Mouse (Mus musculus) neural tube, embryonic 11.5 days (tissue): ENCODE results near the gene Vmn1r87. TPM values are rescaled to one million over a fixed set of nuclear protein-coding genes. Genes with fewer than 3 reads are reported as not detected.
A peak's percentile ranks its signal among the peaks of the same experiment; 100 is the strongest.
"Not testable (repeated sequence)": the region's sequence is repeated elsewhere in the genome, so short reads cannot be mapped to it uniquely, and the experiment has no call there.

Experiments used
- ATAC-seq: fragments of 200-750 bp; cut with Nextera tagmentation; 2 replicates; pipeline ENCODE4 v1.8.0; 2017; ENCODE audit warnings: moderate number of reproducible peaks, mild to moderate bottlenecking, moderate TSS enrichment, moderate library complexity; ENCODE audit not compliant: insufficient read depth, low FRiP score, low TSS enrichment
- DNase-seq: peaks from one replicate; pipeline ENCODE4 v3.0.0-alpha.2; 2015; ENCODE audit warnings: low spot score
- H3K27ac ChIP-seq: fragments of 300-500 bp; sonication (generic); 2 replicates; pipeline ENCODE4 v1.5.1; 2014; ENCODE audit warnings: low read depth, mild to moderate bottlenecking, low read length
- H3K27me3 ChIP-seq: fragments of 300-500 bp; sonication (generic); 2 replicates; pipeline ENCODE4 v1.6.1; 2014; ENCODE audit warnings: mild to moderate bottlenecking, low read length, mixed read lengths; ENCODE audit not compliant: control insufficient read depth, insufficient read depth
- H3K36me3 ChIP-seq: fragments of 300-500 bp; sonication (generic); 2 replicates; pipeline ENCODE4 v1.6.1; 2014; ENCODE audit warnings: mild to moderate bottlenecking, low read length, moderate library complexity, mixed read lengths; ENCODE audit not compliant: control insufficient read depth, insufficient read depth
- H3K4me1 ChIP-seq: fragments of 300-500 bp; sonication (generic); 2 replicates; pipeline ENCODE4 v1.6.1; 2014; ENCODE audit warnings: low read length, mixed read lengths; ENCODE audit not compliant: control insufficient read depth, insufficient read depth
- H3K4me2 ChIP-seq: fragments of 300-500 bp; sonication (generic); 2 replicates; pipeline ENCODE4 v1.6.1; 2014; ENCODE audit warnings: low read depth, mild to moderate bottlenecking, moderate library complexity
- H3K4me3 ChIP-seq: fragments of 300-500 bp; sonication (generic); 2 replicates; pipeline ENCODE4 v1.5.1; 2014; ENCODE audit warnings: low read depth, low read length
- H3K9ac ChIP-seq: fragments of 300-500 bp; sonication (generic); 2 replicates; pipeline ENCODE4 v1.6.1; 2014; ENCODE audit warnings: mild to moderate bottlenecking, low read length
- H3K9me3 ChIP-seq: fragments of 300-500 bp; sonication (generic); 2 replicates; pipeline ENCODE4 v1.6.1; 2016; ENCODE audit warnings: low read length; ENCODE audit not compliant: control insufficient read depth
- WGBS: fragments of 180-500 bp; shearing (Covaris S2); extraction: QIAGEN DNeasy Blood & Tissue Kit; methylation state at CpG from one replicate; pipeline ENCODE4 v1.1.7; 2014; 5-methylcytosine and 5-hydroxymethylcytosine counted together
- polyA plus RNA-seq: library from polyadenylated mRNA; unstranded; fragments of >200 nt; fragmentation: Nextera tagmentation; extraction: Ambion mirVana; gene quantifications from 2 replicates; pipeline ENCODE4 v1.2.1, GENCODE M21; 2014

Gene Vmn1r87
- not detected in 2 replicates for polyA plus RNA-seq

DNA sequence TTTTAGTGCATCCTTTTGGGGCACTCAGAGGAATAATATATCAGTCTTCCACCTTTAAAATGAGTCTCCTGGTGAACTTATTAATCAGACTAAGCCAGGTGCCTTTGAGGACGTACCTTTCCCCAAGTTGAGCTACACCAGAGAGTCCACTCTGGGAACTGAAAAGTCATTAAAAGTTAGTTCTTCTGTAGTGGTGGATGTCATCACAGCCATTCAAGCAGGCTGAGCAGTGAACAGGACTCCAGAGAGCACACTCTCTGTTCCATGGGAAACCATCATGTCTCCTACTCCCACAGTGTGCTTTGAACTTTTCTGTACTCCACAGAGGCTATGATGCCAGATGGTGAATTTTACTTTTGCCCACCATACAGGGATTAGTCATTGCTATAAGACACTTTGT lies at the start of gene Vmn1r87:
Vmn1r87 (minus strand) TSS at position 101 of the 400 bp plus-strand sequence.
- no peaks in the 10 kb centered on the region for H3K36me3 ChIP-seq
- H3K4me2 ChIP-seq: no peak within 1 kb of the TSS
- 90% methylated on average over 1 of the region's 1 CpGs for WGBS
- no peak for DNase-seq
- H3K9me3 ChIP-seq: no peaks in the 10 kb centered on the region
- H3K4me1 ChIP-seq: no peaks in the 10 kb centered on the region
- H3K9ac ChIP-seq: no peak within 1 kb of the TSS
- H3K27ac ChIP-seq: no peak within 1 kb of the TSS
- ATAC-seq: no peak
- no peaks in the 10 kb centered on the region for H3K27me3 ChIP-seq
- no peak within 1 kb of the TSS for H3K4me3 ChIP-seq

DNA sequence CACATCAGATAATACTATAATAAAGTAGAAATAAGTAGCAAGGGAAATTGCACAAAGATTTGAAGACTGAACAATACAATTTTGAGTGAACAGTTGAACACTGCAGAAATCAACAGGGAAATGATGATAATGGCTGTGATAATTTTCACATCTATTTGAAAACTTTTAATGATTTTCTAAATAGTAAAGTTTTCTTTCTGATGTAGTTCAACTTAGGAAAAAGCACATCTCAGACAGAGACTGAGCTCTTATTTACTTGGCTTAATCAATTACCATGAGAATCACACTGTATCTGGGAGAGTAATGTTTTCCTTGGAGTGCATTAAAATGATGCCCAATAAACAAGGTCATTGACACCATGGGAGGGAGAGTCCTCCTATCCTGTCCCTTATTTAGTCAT lies 19.3 kb upstream of the Vmn1r87 start, which contains the start of gene Vmn1r88:
Vmn1r88 (plus strand) TSS at position 301 of the 400 bp plus-strand sequence.
- Histone ChIP-seq H3K4me2 (no peak within 1 kb of the TSS), H3K27ac (no peak within 1 kb of the TSS), H3K9me3 (no peaks in the 10 kb centered on the region), H3K27me3 (no peaks in the 10 kb centered on the region), H3K4me1 (no peaks in the 10 kb centered on the region), H3K9ac (no peak within 1 kb of the TSS), H3K4me3 (no peak within 1 kb of the TSS), H3K36me3 (no peaks in the 10 kb centered on the region)
- DNase-seq (no peak), ATAC-seq (no peak)

DNA sequence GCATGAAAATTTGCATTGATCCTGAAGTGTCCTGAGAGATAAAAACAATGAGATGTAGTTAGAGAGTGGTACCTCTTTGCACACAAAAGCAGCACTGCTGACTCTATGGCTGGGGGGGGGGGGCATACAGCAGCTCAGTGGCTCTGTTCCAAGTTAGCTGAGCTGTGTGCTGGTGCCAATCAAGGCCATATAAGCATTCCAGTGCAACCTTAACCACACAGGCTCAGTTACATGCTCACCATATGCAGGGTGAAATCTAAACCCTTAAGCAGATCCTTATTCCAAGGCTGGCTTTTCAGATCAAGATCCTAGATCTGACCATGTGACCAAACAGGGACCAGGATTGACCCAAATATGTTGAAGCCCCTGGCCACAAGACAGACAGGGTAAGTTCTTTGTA lies 2.6 kb downstream of the Vmn1r87 start:
- H3K27ac ChIP-seq: no peak overlapping the region
- H3K9me3 ChIP-seq: no peaks in the 10 kb centered on the region
- H3K9ac ChIP-seq: no peak overlapping the region
- H3K4me2 ChIP-seq: no peak overlapping the region
- no peaks in the 10 kb centered on the region for H3K4me1 ChIP-seq
- no peak overlapping the region for H3K4me3 ChIP-seq
- DNase-seq (no peak), ATAC-seq (no peak)
- H3K27me3 ChIP-seq: no peaks in the 10 kb centered on the region
- no peaks in the 10 kb centered on the region for H3K36me3 ChIP-seq

DNA sequence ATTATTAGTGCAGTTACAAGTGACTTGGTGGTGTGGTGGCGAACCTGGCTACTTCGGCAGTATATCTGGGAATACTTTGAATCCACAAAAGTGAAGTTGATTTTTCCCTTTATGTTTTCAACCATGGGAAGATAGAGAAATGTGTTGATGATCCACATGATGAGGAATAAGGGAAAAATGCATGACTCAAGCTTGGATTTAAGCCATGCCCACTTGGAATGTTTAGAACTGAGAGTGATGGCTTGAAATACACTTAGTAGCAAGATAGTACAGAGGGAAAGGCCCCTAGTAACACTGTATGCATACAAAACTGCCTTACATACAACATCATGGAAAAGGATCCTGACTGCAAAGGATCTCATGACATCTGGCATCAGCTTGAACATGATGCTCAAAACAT lies 8.1 kb downstream of the Vmn1r87 start:
- 87% methylated on average over 2 of the region's 2 CpGs for WGBS
- Histone ChIP-seq H3K9ac (no peak overlapping the region), H3K27me3 (no peaks in the 10 kb centered on the region), H3K9me3 (no peaks in the 10 kb centered on the region), H3K4me1 (no peaks in the 10 kb centered on the region), H3K36me3 (no peaks in the 10 kb centered on the region), H3K4me3 (no peak overlapping the region), H3K4me2 (no peak overlapping the region), H3K27ac (no peak overlapping the region)
- no peak for DNase-seq
- no peak for ATAC-seq

DNA sequence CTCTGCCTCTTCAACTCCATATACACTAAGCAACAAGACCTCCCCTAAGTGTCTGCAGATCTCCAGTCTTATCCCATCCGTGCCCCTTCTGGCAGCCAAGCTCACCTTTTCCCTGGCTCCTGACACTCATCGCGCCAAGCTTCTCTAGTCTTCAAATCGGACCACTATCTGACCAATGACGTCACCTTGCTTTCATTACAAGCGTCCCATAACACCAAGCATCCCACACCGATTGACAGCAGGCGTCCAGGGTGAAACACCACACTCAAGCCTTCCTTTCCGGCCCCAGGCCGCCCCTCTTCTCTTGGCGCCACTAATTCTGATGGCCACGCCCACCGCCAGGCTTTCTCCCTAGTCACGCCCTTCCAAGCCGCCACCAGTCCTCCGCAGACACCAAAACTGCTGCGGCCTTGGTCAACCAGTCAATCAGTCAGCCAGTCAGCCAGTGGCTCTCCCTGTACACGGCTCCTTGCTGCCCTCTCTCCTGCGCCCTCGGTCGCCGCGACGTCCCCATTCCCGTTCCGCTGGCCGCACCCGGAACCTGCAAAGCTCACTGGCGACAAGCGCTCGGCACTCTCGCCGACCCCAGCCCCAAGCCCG lies 16.3 kb downstream of the Vmn1r87 start:
- H3K4me1 ChIP-seq, H3K9ac ChIP-seq, H3K4me3 ChIP-seq, H3K27ac ChIP-seq, H3K27me3 ChIP-seq, H3K36me3 ChIP-seq, DNase-seq, H3K9me3 ChIP-seq: not testable (repeated sequence)
- peak overlapping the region; percentile 31 for H3K4me2 ChIP-seq
- peak; percentile 89 for ATAC-seq
- 1% methylated on average over 15 of the region's 34 CpGs for WGBS

DNA sequence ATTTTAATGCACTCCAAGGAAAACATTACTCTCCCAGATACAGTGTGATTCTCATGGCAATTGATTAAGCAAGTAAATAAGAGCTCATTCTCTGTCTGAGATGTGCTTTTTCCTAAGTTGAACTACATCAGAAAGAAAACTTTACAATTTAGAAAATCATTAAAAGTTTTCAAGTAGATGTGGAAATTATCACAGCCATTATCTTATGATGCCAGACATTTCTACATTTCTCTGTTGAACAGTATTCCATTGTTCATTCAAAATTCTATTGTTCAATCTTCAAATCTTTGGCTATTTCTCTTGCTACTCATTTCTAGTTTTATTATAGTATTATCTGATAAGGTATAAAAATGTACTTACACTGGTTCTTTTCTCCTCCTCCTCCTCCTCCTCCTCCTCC lies 20.1 kb downstream of the Vmn1r87 start, which contains the start of gene Vmn1r86:
Vmn1r86 (minus strand) TSS at position 101 of the 400 bp plus-strand sequence.
- no peak within 1 kb of the TSS for H3K4me3 ChIP-seq
- H3K36me3 ChIP-seq: no peaks in the 10 kb centered on the region
- DNase-seq (no peak), ATAC-seq (no peak)
- H3K4me1 ChIP-seq: no peaks in the 10 kb centered on the region
- H3K27me3 ChIP-seq: no peaks in the 10 kb centered on the region
- no peak within 1 kb of the TSS for H3K9ac ChIP-seq
- no peak within 1 kb of the TSS for H3K27ac ChIP-seq
- no peak within 1 kb of the TSS for H3K4me2 ChIP-seq
- H3K9me3 ChIP-seq: no peaks in the 10 kb centered on the region

DNA sequence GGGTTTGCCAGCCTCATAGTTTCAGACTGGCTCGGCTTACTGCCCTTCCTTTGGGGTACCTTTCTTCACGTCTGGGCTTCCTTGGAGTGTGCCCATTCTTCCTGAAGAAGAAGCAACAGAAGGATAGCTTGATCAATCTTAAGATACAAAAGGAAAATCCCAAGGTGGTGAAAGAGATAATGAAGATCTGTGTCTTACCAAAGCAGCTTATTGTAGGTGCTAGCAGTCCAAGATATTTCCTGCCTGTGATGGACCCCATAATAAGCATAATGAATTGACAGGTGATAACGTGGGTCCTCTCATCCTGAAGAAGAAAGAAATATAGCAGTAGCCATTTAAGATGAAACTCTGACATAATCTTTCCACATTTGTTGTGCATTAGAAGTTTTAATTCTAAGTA lies 44.9 kb downstream of the Vmn1r87 start, which contains the start of gene Vmn1r85:
Vmn1r85 (minus strand) TSS at position 101 of the 400 bp plus-strand sequence.
- Histone ChIP-seq H3K4me2 (no peak within 1 kb of the TSS), H3K27ac (no peak within 1 kb of the TSS), H3K27me3 (no peaks in the 10 kb centered on the region), H3K9ac (no peak within 1 kb of the TSS), H3K36me3 (no peaks in the 10 kb centered on the region), H3K4me1 (no peaks in the 10 kb centered on the region), H3K9me3 (no peaks in the 10 kb centered on the region), H3K4me3 (no peak within 1 kb of the TSS)
- 66% methylated on average over 3 of the region's 3 CpGs for WGBS
- no peak for DNase-seq
- no peak for ATAC-seq

Other genes starting within 250 kb of the Vmn1r87 start
- 18.3 and 19.7 TPM in 2 replicates for gene Zscan22, start 242.3 kb downstream of the Vmn1r87 start, polyA plus RNA-seq
- gene Rps5, start 217.9 kb downstream of the Vmn1r87 start, polyA plus RNA-seq: 910 and 930 TPM in 2 replicates
- 0.61 and 0.66 TPM in 2 replicates for gene Rnf225, start 212.7 kb downstream of the Vmn1r87 start, polyA plus RNA-seq
- gene Zfp324, start 174.3 kb downstream of the Vmn1r87 start, polyA plus RNA-seq: 9.8 and 10.3 TPM in 2 replicates
- 7.1 and 8.2 TPM in 2 replicates for gene Zfp446, start 162.3 kb downstream of the Vmn1r87 start, polyA plus RNA-seq
- not detected in 2 replicates for gene Slc27a5, start 142.0 kb downstream of the Vmn1r87 start, polyA plus RNA-seq
- gene Trim28, start 141.0 kb downstream of the Vmn1r87 start, polyA plus RNA-seq: 512 and 523 TPM in 2 replicates
- 30.7 and 33.5 TPM in 2 replicates for gene Zbtb45, start 130.1 kb downstream of the Vmn1r87 start, polyA plus RNA-seq
- 120 and 126 TPM in 2 replicates for gene Chmp2a, start 105.3 kb downstream of the Vmn1r87 start, polyA plus RNA-seq
- gene Ube2m, start 101.9 kb downstream of the Vmn1r87 start, polyA plus RNA-seq: 189 and 194 TPM in 2 replicates
- 1.7 and 2.2 TPM in 2 replicates for gene Mzf1, start 85.4 kb downstream of the Vmn1r87 start, polyA plus RNA-seq
- not detected in 2 replicates for gene Vmn1r85, start 45.0 kb downstream of the Vmn1r87 start, polyA plus RNA-seq
- gene Vmn1r86, start 20.2 kb downstream of the Vmn1r87 start, polyA plus RNA-seq: not detected in 2 replicates
- gene Vmn1r88, start 19.4 kb upstream of the Vmn1r87 start, polyA plus RNA-seq: not detected in 2 replicates
- gene Vmn1r89, start 72.9 kb upstream of the Vmn1r87 start, polyA plus RNA-seq: not detected in 2 replicates
- gene Lig1, start 137.1 kb upstream of the Vmn1r87 start, polyA plus RNA-seq: 121 and 126 TPM in 2 replicates
- 4.7 and 9.0 TPM in 2 replicates for gene Zswim9, start 138.6 kb upstream of the Vmn1r87 start, polyA plus RNA-seq
- 0.84 and 1.1 TPM in 2 replicates for gene Pla2g4c, start 184.5 kb upstream of the Vmn1r87 start, polyA plus RNA-seq